Mouse (Mus musculus) kidney, adult 2 months (tissue): ENCODE results near the gene Aebp1. TPM values are rescaled to one million over a fixed set of nuclear protein-coding genes. Genes with fewer than 3 reads are reported as not detected.
A peak's percentile ranks its signal among the peaks of the same experiment; 100 is the strongest.

Experiments used
- DNase-seq: peaks from one replicate; pipeline ENCODE4 v3.0.0; 2021
- H3K27ac ChIP-seq: fragments of 200-500 bp; 2 replicates; pipeline ENCODE4 v1.5.1; 2012; ENCODE audit warnings: low read depth, low read length, control low read depth, inconsistent platforms; ENCODE audit not compliant: insufficient read depth
- H3K27me3 ChIP-seq: fragments of 200-500 bp; replicated peaks from 2 replicates; pipeline ENCODE4 v1.6.1; 2012; ENCODE audit warnings: mild to moderate bottlenecking, moderate library complexity, low read length, inconsistent platforms; ENCODE audit not compliant: control insufficient read depth, insufficient read depth
- H3K36me3 ChIP-seq: fragments of 200-500 bp; 2 replicates; pipeline ENCODE4 v1.6.1; 2012; ENCODE audit warnings: mild to moderate bottlenecking, moderate library complexity, low read length, inconsistent platforms; ENCODE audit not compliant: control insufficient read depth, insufficient read depth
- H3K4me1 ChIP-seq: fragments of 200-500 bp; 2 replicates; pipeline ENCODE4 v1.6.1; 2011; ENCODE audit warnings: low read length; ENCODE audit not compliant: control insufficient read depth, insufficient read depth
- H3K4me3 ChIP-seq: fragments of 200-500 bp; 2 replicates; pipeline ENCODE4 v1.5.1; 2011; ENCODE audit warnings: mild to moderate bottlenecking, low read depth, low read length, control low read depth; ENCODE audit not compliant: insufficient read depth
- CTCF ChIP-seq: fragments of 200-500 bp; conservative IDR thresholded peaks from 2 replicates; pipeline ENCODE4 v1.5.1; 2011; ENCODE audit warnings: low read depth, mild to moderate bottlenecking, control low read depth, low read length, moderate library complexity, mixed read lengths; ENCODE audit not compliant: insufficient read depth, insufficient read length
- POLR2A ChIP-seq: fragments of 200-500 bp; IDR thresholded peaks from one replicate; pipeline ENCODE4 v1.6.1; 2011; ENCODE audit warnings: low read depth, low read length, control low read depth
- WGBS: fragments of 180-500 bp; shearing (Covaris S2); methylation state at CpG from one replicate; pipeline ENCODE4 v1.1.7; 2018; 5-methylcytosine and 5-hydroxymethylcytosine counted together
- polyA plus RNA-seq: library from polyadenylated mRNA; depleted of rRNA; stranded (reverse); fragments of >200 nt; gene quantifications from 2 replicates; pipeline ENCODE4 v1.2.3, GENCODE M21; 2012

Gene Aebp1
- polyA plus RNA-seq, 1 experiment = 91.4 TPM

GRCm38 (mm10) chr11:5846639-5847345 lies 15.0 kb upstream of the Aebp1 start:
- Histone ChIP-seq H3K27me3 (no peaks in the 10 kb centered on the region), H3K4me1 (peaks cover 12% of the 10 kb centered on the region), H3K27ac (peak overlapping the region; percentile 57; the same call in 1 of the 2 replicates), H3K36me3 (no peaks in the 10 kb centered on the region), H3K4me3 (no peak overlapping the region)
- TF ChIP-seq POLR2A = no peak
- TF ChIP-seq CTCF = no peak
- WGBS = 19% methylated on average over 7 of the region's 7 CpGs
- peak; percentile 95 for DNase-seq

GRCm38 (mm10) chr11:5848741-5849140 lies 13.0 kb upstream of the Aebp1 start:
- Histone ChIP-seq H3K4me1 (peaks cover 12% of the 10 kb centered on the region), H3K4me3 (no peak overlapping the region), H3K27ac (no peak overlapping the region), H3K27me3 (no peaks in the 10 kb centered on the region), H3K36me3 (no peaks in the 10 kb centered on the region)
- 59% methylated on average over 6 of the region's 6 CpGs for WGBS
- TF ChIP-seq POLR2A (no peak), CTCF (no peak)
- DNase-seq = peak; percentile 35

GRCm38 (mm10) chr11:5849316-5849715 lies 12.4 kb upstream of the Aebp1 start:
- 59% methylated on average over 2 of the region's 2 CpGs for WGBS
- no peak overlapping the region for H3K4me3 ChIP-seq
- TF ChIP-seq POLR2A (no peak), CTCF (no peak)
- H3K27ac ChIP-seq = no peak overlapping the region
- no peaks in the 10 kb centered on the region for H3K36me3 ChIP-seq
- H3K27me3 ChIP-seq = no peaks in the 10 kb centered on the region
- DNase-seq = no peak
- peaks cover 12% of the 10 kb centered on the region for H3K4me1 ChIP-seq

GRCm38 (mm10) chr11:5850452-5850851 lies 11.3 kb upstream of the Aebp1 start:
- peaks cover 12% of the 10 kb centered on the region for H3K4me1 ChIP-seq
- H3K27ac ChIP-seq = no peak overlapping the region
- no peak for TF ChIP-seq POLR2A
- no peak for TF ChIP-seq CTCF
- no peak for DNase-seq
- 73% methylated on average over 5 of the region's 5 CpGs for WGBS
- H3K27me3 ChIP-seq = no peaks in the 10 kb centered on the region
- no peak overlapping the region for H3K4me3 ChIP-seq
- no peaks in the 10 kb centered on the region for H3K36me3 ChIP-seq

- no peak overlapping the region for H3K27ac ChIP-seq
- TF ChIP-seq CTCF (no peak), POLR2A (no peak)
- H3K36me3 ChIP-seq = no peaks in the 10 kb centered on the region
- H3K27me3 ChIP-seq = no peaks in the 10 kb centered on the region
- no peak for DNase-seq
- WGBS = 54% methylated on average over 4 of the region's 4 CpGs
- no peak overlapping the region for H3K4me3 ChIP-seq
- H3K4me1 ChIP-seq = peaks cover 9% of the 10 kb centered on the region
These were observed 10.6 kb upstream of the Aebp1 start for GRCm38 (mm10) chr11:5851021-5851736.

GRCm38 (mm10) chr11:5852314-5852713 lies 9.4 kb upstream of the Aebp1 start:
- 0% methylated on average over 1 of the region's 1 CpGs for WGBS

GRCm38 (mm10) chr11:5855481-5855880 lies 6.3 kb upstream of the Aebp1 start:
- TF ChIP-seq POLR2A = no peak
- no peak for TF ChIP-seq CTCF
- no peak for DNase-seq
- Histone ChIP-seq H3K36me3 (no peaks in the 10 kb centered on the region), H3K27ac (no peak overlapping the region), H3K4me1 (no peaks in the 10 kb centered on the region), H3K4me3 (no peak overlapping the region), H3K27me3 (no peaks in the 10 kb centered on the region)

More at GRCm38 (mm10) chr11:5852314-5852713, 9.4 kb upstream of the Aebp1 start:
- TF ChIP-seq POLR2A (no peak), CTCF (no peak)
- Histone ChIP-seq H3K4me1 (no peaks in the 10 kb centered on the region), H3K36me3 (no peaks in the 10 kb centered on the region), H3K27me3 (no peaks in the 10 kb centered on the region), H3K27ac (no peak overlapping the region), H3K4me3 (no peak overlapping the region)
- DNase-seq = no peak
